Mouse (Mus musculus) heart, embryonic 13.5 days (tissue): ENCODE measurements at regions not wholly inside any gene's neighbourhood (a gene's known extent, or its start where the extent isn't known, plus 50 kb on each side); places are given as distances from the start of the nearest gene placed in this dataset.
"Not testable (repeated sequence)": the region's sequence is repeated elsewhere in the genome, so short reads cannot be mapped to it uniquely, and the experiment has no call there.

Source experiments
- ATAC-seq: fragments of 200-750 bp; cut with Nextera tagmentation; 2 replicates; pipeline ENCODE4 v1.8.0; 2017; ENCODE audit warnings: moderate TSS enrichment; ENCODE audit not compliant: insufficient number of reproducible peaks, low FRiP score, low TSS enrichment; ENCODE audit errors: extremely low read depth
- H3K27ac ChIP-seq: fragments of 300-500 bp; sonication (generic); replicated peaks from 2 replicates; pipeline ENCODE4 v1.5.1; 2015; ENCODE audit warnings: moderate library complexity, mild to moderate bottlenecking, inconsistent platforms
- H3K27me3 ChIP-seq: fragments of 300-500 bp; sonication (generic); replicated peaks from 2 replicates; pipeline ENCODE4 v1.6.1; 2015; ENCODE audit warnings: mild to moderate bottlenecking, inconsistent platforms
- H3K36me3 ChIP-seq: fragments of 300-500 bp; sonication (generic); 2 replicates; pipeline ENCODE4 v1.6.1; 2015; ENCODE audit warnings: mild to moderate bottlenecking, inconsistent platforms
- H3K4me1 ChIP-seq: fragments of 300-500 bp; sonication (generic); 2 replicates; pipeline ENCODE4 v1.6.1; 2015; ENCODE audit warnings: inconsistent platforms
- H3K4me2 ChIP-seq: fragments of 300-500 bp; sonication (generic); 2 replicates; pipeline ENCODE4 v1.6.1; 2015; ENCODE audit warnings: inconsistent platforms, mild to moderate bottlenecking, moderate library complexity
- H3K4me3 ChIP-seq: fragments of 300-500 bp; sonication (generic); 2 replicates; pipeline ENCODE4 v1.5.1; 2015; ENCODE audit warnings: moderate library complexity, mild to moderate bottlenecking, inconsistent platforms
- H3K9ac ChIP-seq: fragments of 300-500 bp; sonication (generic); 2 replicates; pipeline ENCODE4 v1.6.1; 2015; ENCODE audit warnings: inconsistent platforms, mild to moderate bottlenecking, moderate library complexity
- H3K9me3 ChIP-seq: fragments of 300-500 bp; sonication (generic); 2 replicates; pipeline ENCODE4 v1.6.1; 2016; ENCODE audit warnings: inconsistent platforms
- WGBS: fragments of 180-500 bp; shearing (Covaris S2); methylation state at CpG from one replicate; pipeline ENCODE4 v1.1.7; 2015; ENCODE audit warnings: mixed read lengths; 5-methylcytosine and 5-hydroxymethylcytosine counted together

GRCm38 (mm10) chr3:128413481-128413880, 517.4 kb upstream of the Fam241a start:
- H3K9ac ChIP-seq: no peak overlapping the region
- no peak overlapping the region for H3K4me3 ChIP-seq
- ATAC-seq: no peak
- no peak overlapping the region for H3K4me2 ChIP-seq
- H3K27me3 ChIP-seq: no peaks in the 10 kb centered on the region
- WGBS: 75% methylated on average over 1 of the region's 1 CpGs
- H3K27ac ChIP-seq: no peak overlapping the region
- no peaks in the 10 kb centered on the region for H3K36me3 ChIP-seq
- H3K9me3 ChIP-seq: no peaks in the 10 kb centered on the region
- H3K4me1 ChIP-seq: no peaks in the 10 kb centered on the region

DNA sequence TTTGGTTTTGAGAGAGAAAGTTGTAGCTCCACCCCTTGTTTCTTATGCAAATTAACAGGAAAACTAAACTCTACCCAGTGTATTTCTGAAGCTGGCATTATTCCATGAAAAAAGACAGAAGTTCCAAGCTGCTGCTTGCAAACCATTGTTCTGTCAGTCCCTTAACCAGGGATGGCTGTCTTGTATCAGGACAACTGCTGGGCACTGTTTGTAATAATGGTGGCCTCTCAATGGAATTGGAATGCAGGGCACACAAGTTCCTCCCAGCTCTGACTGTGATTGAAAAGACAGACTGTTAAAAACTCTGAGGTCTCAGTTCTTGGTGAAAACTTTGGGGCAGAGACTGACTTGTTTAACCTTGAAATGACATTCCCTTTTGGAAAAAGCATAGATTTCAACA, 516.0 kb upstream of the Fam241a start:
- no peaks in the 10 kb centered on the region for H3K36me3 ChIP-seq
- no peak for ATAC-seq

GRCm38 (mm10) chr3:128394805-128395204, 498.7 kb upstream of the Fam241a start:
- Histone ChIP-seq H3K4me3 (no peak overlapping the region), H3K36me3 (no peaks in the 10 kb centered on the region), H3K9ac (no peak overlapping the region), H3K9me3 (no peaks in the 10 kb centered on the region), H3K4me2 (no peak overlapping the region), H3K27ac (no peak overlapping the region), H3K27me3 (peaks cover 5% of the 10 kb centered on the region; the same call in 1 of the 2 replicates), H3K4me1 (no peaks in the 10 kb centered on the region)
- no peak for ATAC-seq
- WGBS: 77% methylated on average over 3 of the region's 3 CpGs

More for the DNA sequence above, 516.0 kb upstream of the Fam241a start:
- H3K4me3 ChIP-seq: no peak overlapping the region
- H3K27ac ChIP-seq: no peak overlapping the region
- H3K4me2 ChIP-seq: no peak overlapping the region
- no peak overlapping the region for H3K9ac ChIP-seq
- no peaks in the 10 kb centered on the region for H3K27me3 ChIP-seq
- no peaks in the 10 kb centered on the region for H3K9me3 ChIP-seq
- H3K4me1 ChIP-seq: no peaks in the 10 kb centered on the region

DNA sequence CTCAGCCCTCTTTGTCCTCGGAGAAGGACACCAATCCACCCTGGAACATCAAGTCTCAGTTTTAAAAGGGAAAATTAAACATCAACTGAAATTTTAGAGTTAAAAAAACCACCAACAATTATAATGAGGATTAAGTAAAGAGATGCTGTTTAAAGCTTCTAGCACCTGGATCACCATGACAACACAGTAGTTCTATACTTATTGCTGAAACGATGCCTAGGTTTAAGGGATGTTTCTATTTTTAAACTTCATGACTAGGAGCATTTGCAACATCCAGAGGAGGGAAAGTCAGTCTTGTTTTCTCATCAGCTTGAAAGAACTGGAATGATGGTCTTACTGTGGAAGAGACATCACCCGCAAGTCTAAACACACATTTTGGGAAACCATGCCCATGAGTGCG, 484.5 kb upstream of the Fam241a start:
- Histone ChIP-seq H3K9me3 (no peaks in the 10 kb centered on the region), H3K4me3 (no peak overlapping the region), H3K27ac (no peak overlapping the region), H3K9ac (no peak overlapping the region), H3K27me3 (no peaks in the 10 kb centered on the region), H3K36me3 (no peaks in the 10 kb centered on the region), H3K4me2 (no peak overlapping the region), H3K4me1 (no peaks in the 10 kb centered on the region)
- WGBS: 73% methylated on average over 4 of the region's 4 CpGs
- ATAC-seq: no peak

DNA sequence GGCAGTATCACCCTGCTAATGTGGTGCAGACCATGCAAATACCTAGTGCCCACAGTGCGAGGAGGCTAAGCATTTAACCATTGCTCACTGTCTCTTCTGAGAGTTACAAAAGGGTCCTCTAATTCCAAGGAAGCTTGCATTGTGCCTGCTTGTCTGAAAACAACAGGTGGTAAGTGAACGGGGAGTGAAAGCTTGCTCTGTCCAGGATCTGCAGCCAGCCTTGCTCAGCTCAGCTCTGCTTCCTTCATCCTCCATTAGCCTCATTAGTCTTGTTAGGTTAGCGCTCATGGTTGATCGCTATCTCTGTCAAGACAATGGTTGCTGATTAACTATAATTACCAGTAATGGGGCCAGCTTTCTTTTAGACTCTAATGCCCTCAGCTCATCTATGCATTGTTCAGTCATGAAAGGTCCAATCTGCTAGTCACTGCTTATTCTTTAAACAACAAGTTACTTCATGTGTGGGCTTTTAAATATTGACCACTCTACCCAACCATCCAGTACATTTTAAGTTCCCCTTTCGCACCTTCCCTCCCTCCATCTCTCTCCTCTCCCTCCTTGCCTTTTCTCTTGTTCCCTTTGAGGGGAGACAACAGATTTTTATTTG, 473.5 kb upstream of the Fam241a start:
- 55% methylated on average over 5 of the region's 5 CpGs for WGBS
- no peak overlapping the region for H3K9ac ChIP-seq
- H3K4me2 ChIP-seq: no peak overlapping the region
- no peaks in the 10 kb centered on the region for H3K9me3 ChIP-seq
- no peak overlapping the region for H3K27ac ChIP-seq
- no peaks in the 10 kb centered on the region for H3K36me3 ChIP-seq
- no peaks in the 10 kb centered on the region for H3K4me1 ChIP-seq
- no peak overlapping the region for H3K4me3 ChIP-seq
- ATAC-seq: no peak
- no peaks in the 10 kb centered on the region; the same call in 1 of the 2 replicates for H3K27me3 ChIP-seq

DNA sequence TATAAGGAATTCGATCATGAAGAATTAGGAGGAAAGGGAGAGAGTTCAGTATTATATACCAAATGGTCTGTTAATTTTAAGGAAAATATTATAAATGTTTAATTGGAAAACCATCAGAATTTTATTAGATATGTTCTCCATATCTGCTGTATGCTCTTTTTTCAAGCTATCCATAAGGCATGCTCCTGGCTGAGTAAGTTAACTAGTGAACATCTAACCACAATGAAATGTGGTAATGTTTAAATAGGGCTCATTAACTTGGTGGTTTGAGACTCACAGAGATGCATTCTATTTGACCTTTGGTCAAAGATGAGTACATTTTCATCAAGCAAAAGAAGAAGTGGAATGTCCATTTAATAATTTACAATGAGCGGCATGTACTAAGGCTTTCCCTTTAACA, 466.2 kb upstream of the Fam241a start:
- no peak for ATAC-seq
- 76% methylated on average over 2 of the region's 2 CpGs for WGBS
- Histone ChIP-seq H3K9me3 (no peaks in the 10 kb centered on the region), H3K36me3 (no peaks in the 10 kb centered on the region), H3K4me2 (no peak overlapping the region), H3K27ac (no peak overlapping the region), H3K4me3 (no peak overlapping the region), H3K27me3 (peaks cover 4% of the 10 kb centered on the region; the same call in 1 of the 2 replicates), H3K4me1 (no peaks in the 10 kb centered on the region), H3K9ac (no peak overlapping the region)

GRCm38 (mm10) chr3:128349123-128349522, 453.0 kb upstream of the Fam241a start:
- H3K9ac ChIP-seq, H3K27ac ChIP-seq, H3K4me3 ChIP-seq, H3K4me1 ChIP-seq, H3K36me3 ChIP-seq, H3K9me3 ChIP-seq, ATAC-seq, H3K4me2 ChIP-seq: not testable (repeated sequence)
- H3K27me3 ChIP-seq: peaks cover 57% of the 10 kb centered on the region
- WGBS: 9% methylated on average over 2 of the region's 2 CpGs

DNA sequence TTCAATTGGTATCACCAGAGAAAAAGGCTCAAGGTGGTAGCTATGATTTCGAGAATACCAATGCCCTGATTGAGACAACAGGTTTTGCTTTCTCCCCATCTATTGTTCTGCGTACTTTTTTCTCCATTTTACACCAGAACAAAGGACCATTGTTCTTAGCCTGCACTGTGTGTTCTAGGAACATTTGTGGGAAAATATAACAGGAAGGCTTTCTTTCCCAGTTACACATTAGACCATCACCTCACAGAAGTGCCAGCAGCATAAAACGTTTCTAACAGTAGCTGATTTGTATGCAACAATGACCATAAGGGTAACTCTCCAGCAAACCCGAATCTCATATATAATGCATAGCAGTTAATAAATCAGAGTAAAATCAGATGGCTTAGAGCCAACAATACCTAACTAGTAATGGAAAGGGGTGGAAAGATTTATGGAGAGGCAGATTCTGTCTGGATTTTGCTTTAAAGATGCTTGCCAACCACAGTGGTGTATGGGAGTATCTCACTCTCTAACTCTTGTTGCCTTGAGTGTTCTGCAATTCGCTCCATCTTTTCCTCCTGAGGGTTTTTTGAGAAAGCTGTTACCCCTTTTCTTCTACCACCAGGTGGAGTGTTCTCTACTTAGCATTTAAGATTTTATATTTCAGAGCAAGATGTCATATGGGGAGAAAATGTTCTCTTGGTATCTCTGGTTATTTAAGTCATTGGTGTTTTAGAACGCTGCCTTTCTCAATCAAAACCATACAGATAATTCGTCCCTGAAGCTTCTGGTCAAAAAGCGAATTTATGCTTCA, 451.9 kb upstream of the Fam241a start:
- Histone ChIP-seq H3K9ac (no peak overlapping the region), H3K36me3 (no peaks in the 10 kb centered on the region), H3K4me2 (no peak overlapping the region), H3K9me3 (no peaks in the 10 kb centered on the region), H3K4me1 (no peaks in the 10 kb centered on the region), H3K27me3 (peaks cover 58% of the 10 kb centered on the region), H3K27ac (no peak overlapping the region), H3K4me3 (no peak overlapping the region)
- 57% methylated on average over 8 of the region's 8 CpGs for WGBS
- no peak for ATAC-seq

DNA sequence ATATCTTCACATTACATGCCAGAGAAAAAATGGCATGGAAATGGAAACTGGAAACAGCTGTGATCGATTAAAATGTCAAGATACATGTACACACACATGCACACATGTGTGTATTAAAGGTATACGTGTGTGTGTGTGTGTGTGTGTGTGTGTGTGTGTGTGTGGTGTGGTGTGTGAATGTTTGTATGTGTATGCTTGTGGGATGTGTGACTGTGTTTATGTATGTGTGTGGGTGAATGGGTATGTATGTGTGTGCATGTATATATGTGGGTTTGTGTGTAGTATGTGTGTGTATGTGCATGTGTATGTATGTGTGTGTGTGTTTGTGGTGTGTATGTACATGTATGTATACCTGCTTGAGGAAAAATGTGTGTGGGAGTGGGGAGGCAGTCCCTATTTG, 441.4 kb upstream of the Fam241a start:
- ATAC-seq: no peak
- Histone ChIP-seq H3K4me1 (no peaks in the 10 kb centered on the region), H3K36me3 (no peaks in the 10 kb centered on the region), H3K4me3 (no peak overlapping the region), H3K4me2 (no peak overlapping the region), H3K9me3 (no peaks in the 10 kb centered on the region), H3K9ac (no peak overlapping the region), H3K27me3 (peaks cover 7% of the 10 kb centered on the region; the same call in 1 of the 2 replicates), H3K27ac (no peak overlapping the region)
- 51% methylated on average over 2 of the region's 2 CpGs for WGBS

GRCm38 (mm10) chr3:128337031-128337430, 440.9 kb upstream of the Fam241a start:
- Histone ChIP-seq H3K27me3 (peaks cover 7% of the 10 kb centered on the region; the same call in 1 of the 2 replicates), H3K4me1 (no peaks in the 10 kb centered on the region), H3K27ac (no peak overlapping the region), H3K9ac (no peak overlapping the region), H3K4me3 (no peak overlapping the region), H3K9me3 (no peaks in the 10 kb centered on the region), H3K36me3 (no peaks in the 10 kb centered on the region), H3K4me2 (no peak overlapping the region)
- ATAC-seq: no peak
- WGBS: 22% methylated on average over 5 of the region's 5 CpGs

DNA sequence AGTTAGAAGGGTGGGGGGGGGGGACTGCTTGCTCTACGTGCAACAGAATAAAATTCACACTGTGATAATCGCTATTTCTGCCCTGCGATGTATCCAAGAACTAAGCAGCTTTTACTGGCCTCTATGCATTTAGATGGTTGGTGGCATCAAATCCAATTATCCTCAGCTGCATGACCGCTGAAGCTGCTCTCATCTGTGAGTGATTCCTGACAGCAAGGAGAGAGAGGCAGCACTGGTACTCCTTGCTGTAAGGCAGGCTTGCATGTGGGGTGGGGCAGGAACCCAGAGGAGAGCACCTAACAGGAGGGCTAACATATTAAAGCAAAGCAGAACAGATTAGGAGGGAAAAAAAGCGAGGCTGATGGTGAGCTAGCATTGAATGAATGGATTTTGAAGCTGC, 431.6 kb upstream of the Fam241a start:
- Histone ChIP-seq H3K9me3 (no peaks in the 10 kb centered on the region), H3K4me3 (no peak overlapping the region), H3K27ac (no peak overlapping the region), H3K27me3 (no peaks in the 10 kb centered on the region), H3K36me3 (no peaks in the 10 kb centered on the region), H3K9ac (no peak overlapping the region), H3K4me2 (no peak overlapping the region), H3K4me1 (no peaks in the 10 kb centered on the region)
- 69% methylated on average over 5 of the region's 5 CpGs for WGBS
- no peak for ATAC-seq

DNA sequence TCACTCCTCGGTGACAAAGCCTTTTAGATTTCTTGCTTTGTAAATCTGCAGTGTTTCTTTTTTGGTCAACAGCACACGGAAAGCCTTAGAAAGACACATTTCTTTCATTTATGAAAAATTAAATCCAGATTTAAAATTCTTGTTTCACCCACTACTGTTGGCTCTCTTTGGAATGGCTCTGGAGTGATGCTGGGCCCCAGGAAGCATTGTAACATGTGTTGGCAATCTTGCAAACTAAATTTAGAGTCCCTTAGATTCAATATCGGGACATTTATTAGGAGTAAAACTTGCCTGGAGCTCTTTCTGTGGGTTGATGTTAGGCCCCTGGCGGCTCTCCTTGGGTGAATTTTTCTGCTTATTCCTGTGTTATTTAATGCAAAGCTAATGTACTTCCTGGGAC, 405.2 kb upstream of the Fam241a start:
- no peak overlapping the region for H3K4me2 ChIP-seq
- no peak overlapping the region for H3K4me3 ChIP-seq
- WGBS: 80% methylated on average over 4 of the region's 4 CpGs
- no peaks in the 10 kb centered on the region for H3K36me3 ChIP-seq
- peaks cover 21% of the 10 kb centered on the region for H3K4me1 ChIP-seq
- H3K27me3 ChIP-seq: no peaks in the 10 kb centered on the region
- no peaks in the 10 kb centered on the region for H3K9me3 ChIP-seq
- ATAC-seq: no peak
- H3K27ac ChIP-seq: no peak overlapping the region
- H3K9ac ChIP-seq: no peak overlapping the region
